Mouse (Mus musculus) intestine, embryonic 15.5 days (tissue): ENCODE measurements around the gene Slc1a3. TPM values are rescaled to one million over a fixed set of nuclear protein-coding genes. Genes with fewer than 3 reads are reported as not detected.

Experiments used
- ATAC-seq: fragments of 200-750 bp; cut with Nextera tagmentation; 2 replicates; pipeline ENCODE4 v1.8.0; 2017; ENCODE audit warnings: moderate TSS enrichment, moderate library complexity
- H3K27ac ChIP-seq: fragments of 300-500 bp; sonication (generic); 2 replicates; pipeline ENCODE4 v1.5.1; 2015; ENCODE audit warnings: mild to moderate bottlenecking, inconsistent platforms
- H3K27me3 ChIP-seq: fragments of 300-500 bp; sonication (generic); replicated peaks from 2 replicates; pipeline ENCODE4 v1.6.1; 2015; ENCODE audit warnings: inconsistent platforms
- H3K36me3 ChIP-seq: fragments of 300-500 bp; sonication (generic); 2 replicates; pipeline ENCODE4 v1.6.1; 2015; ENCODE audit warnings: inconsistent platforms
- H3K4me1 ChIP-seq: fragments of 300-500 bp; sonication (generic); replicated peaks from 2 replicates; pipeline ENCODE4 v1.6.1; 2015; ENCODE audit warnings: inconsistent platforms
- H3K4me2 ChIP-seq: fragments of 300-500 bp; sonication (generic); replicated peaks from 2 replicates; pipeline ENCODE4 v1.6.1; 2015; ENCODE audit warnings: mild to moderate bottlenecking, inconsistent platforms
- H3K4me3 ChIP-seq: fragments of 300-500 bp; sonication (generic); replicated peaks from 2 replicates; pipeline ENCODE4 v1.5.1; 2015; ENCODE audit warnings: inconsistent platforms
- H3K9ac ChIP-seq: fragments of 300-500 bp; sonication (generic); 2 replicates; pipeline ENCODE4 v1.6.1; 2015; ENCODE audit warnings: inconsistent platforms
- H3K9me3 ChIP-seq: fragments of 300-500 bp; sonication (generic); 2 replicates; pipeline ENCODE4 v1.6.1; 2016; ENCODE audit warnings: inconsistent platforms
- WGBS: fragments of 180-500 bp; shearing (Covaris S2); methylation state at CpG from one replicate; pipeline ENCODE4 v1.1.7; 2015; 5-methylcytosine and 5-hydroxymethylcytosine counted together
- polyA plus RNA-seq: library from polyadenylated mRNA; unstranded; fragments of >200 nt; fragmentation: Nextera tagmentation; extraction: Ambion mirVana; gene quantifications from 2 replicates; pipeline ENCODE4 v1.2.1, GENCODE M21; 2015

Slc1a3 gene
- polyA plus RNA-seq, 1 experiment from 2014 or later: 6.5 TPM

DNA sequence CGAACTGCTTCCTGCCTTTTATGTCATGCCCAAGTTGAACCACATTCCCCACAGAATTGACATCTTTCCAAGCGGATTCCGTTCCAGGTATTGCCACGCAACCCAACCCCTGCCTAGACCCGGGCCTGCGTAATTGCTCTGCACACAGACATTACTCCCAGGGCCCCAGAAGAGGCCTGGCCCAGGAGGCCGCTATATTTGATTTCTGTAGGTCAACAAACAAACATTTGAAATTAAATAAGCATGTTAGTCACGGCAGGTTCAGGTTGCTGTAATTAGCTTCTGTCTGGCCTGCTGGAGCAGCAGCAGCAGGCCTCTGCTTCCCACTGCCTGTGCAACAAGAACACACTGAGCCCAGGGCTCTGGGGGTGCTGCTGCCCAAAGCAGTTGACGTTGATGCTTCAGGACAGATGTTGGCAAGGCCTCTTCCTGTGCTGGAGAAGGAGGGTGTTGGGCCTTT, 123.7 kb downstream of the Slc1a3 start:
- WGBS: 74% methylated on average over 9 of the region's 9 CpGs
- H3K4me3 ChIP-seq: no peak overlapping the region
- no peak overlapping the region for H3K27ac ChIP-seq
- H3K4me2 ChIP-seq: no peak overlapping the region
- ATAC-seq: no peak
- no peaks in the 10 kb centered on the region for H3K4me1 ChIP-seq
- no peaks in the 10 kb centered on the region for H3K27me3 ChIP-seq
- H3K36me3 ChIP-seq: no peaks in the 10 kb centered on the region
- no peak overlapping the region for H3K9ac ChIP-seq
- H3K9me3 ChIP-seq: no peaks in the 10 kb centered on the region

Other genes with a start within 250 kb of the Slc1a3 start
- gene Gm2310, start 190.8 kb downstream of the Slc1a3 start, polyA plus RNA-seq: not detected in 2 replicates